Mouse (Mus musculus): Measurements from ENCODE around the gene Daxx. TPM values are rescaled to one million over a fixed set of nuclear protein-coding genes. Genes with fewer than 3 reads are reported as not detected.

Daxx gene
- polyA plus RNA-seq, 1 experiment: 1.4 TPM

DNA sequence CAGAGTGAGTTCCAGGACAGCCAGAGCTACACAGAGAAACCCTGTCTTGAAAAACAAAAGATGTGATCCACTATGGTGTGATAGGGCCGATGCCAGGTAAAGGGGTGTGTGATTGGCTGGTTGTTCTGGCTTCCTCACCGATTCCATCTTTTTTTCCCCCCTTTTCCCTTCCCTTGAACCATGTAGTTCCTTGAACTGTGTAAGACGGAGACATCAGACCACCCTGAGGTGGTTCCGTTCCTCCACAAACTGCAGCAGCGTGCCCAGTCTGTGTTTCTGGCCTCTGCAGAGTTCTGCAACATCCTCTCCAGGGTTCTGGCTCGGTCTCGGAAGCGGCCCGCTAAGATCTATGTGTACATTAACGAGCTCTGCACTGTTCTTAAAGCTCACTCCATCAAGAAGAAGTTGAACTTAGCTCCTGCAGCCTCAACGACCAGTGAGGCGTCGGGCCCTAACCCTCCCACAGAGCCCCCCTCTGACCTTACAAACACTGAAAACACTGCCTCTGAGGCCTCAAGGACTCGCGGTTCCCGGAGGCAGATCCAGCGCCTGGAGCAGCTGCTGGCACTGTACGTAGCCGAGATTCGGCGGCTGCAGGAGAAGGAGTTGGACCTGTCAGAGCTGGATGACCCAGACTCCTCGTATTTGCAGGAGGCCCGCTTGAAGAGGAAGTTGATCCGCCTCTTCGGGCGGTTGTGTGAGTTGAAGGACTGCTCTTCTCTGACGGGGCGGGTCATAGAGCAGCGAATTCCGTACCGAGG lies 2.0 kb downstream of the Daxx start:
- TF ChIP-seq TAL1 (IDR thresholded peaks at IDR 0.05; ENCODE audit: low read length) (no peak), GATA1 (IDR thresholded peaks at IDR 0.05; ENCODE audit: low read length) (no peak)
- Histone ChIP-seq H3K4me1 (ENCODE audit: control insufficient read depth) (peaks cover 74% of the 10 kb centered on the region), H3K4me3 (replicated peaks) (no peak overlapping the region)

DNA sequence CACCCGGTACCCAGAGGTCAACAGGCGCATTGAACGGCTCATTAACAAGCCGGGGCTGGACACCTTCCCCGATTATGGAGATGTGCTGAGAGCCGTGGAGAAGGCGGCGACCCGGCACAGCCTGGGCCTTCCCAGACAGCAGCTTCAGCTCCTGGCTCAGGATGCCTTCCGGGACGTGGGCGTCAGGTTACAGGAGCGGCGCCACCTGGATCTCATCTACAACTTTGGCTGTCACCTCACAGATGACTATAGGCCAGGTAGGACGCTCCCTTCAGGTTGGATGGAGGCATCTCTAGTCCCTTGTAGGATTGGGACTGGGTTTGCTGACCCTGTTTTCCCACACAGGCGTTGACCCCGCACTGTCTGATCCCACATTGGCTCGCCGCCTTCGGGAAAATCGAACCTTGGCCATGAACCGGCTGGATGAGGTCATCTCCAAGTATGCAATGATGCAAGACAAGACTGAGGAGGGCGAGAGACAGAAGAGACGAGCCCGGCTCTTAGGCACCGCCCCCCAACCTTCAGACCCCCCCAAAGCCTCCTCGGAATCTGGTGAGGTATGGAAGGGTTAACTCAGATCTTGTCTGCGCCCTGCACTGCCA lies 2.7 kb downstream of the Daxx start:
- Histone ChIP-seq H3K9me3 (ENCODE audit: control insufficient read depth, low read length) (peaks cover 18% of the 10 kb centered on the region), H3K4me3 (replicated peaks) (no peak overlapping the region), H3K27me3 (ENCODE audit: control insufficient read depth) (no peaks in the 10 kb centered on the region; the same call in 1 of the 2 replicates), H3K4me1 (ENCODE audit: control insufficient read depth) (peaks cover 77% of the 10 kb centered on the region), H3K36me3 (ENCODE audit: control insufficient read depth) (peaks cover 51% of the 10 kb centered on the region)
- no peak for TF ChIP-seq GATA1 (IDR thresholded peaks at IDR 0.05; ENCODE audit: low read length)
- no peak for TF ChIP-seq TAL1 (IDR thresholded peaks at IDR 0.05; ENCODE audit: low read length)

More for the DNA sequence above, 2.0 kb downstream of the Daxx start:
- peaks cover 48% of the 10 kb centered on the region for H3K36me3 ChIP-seq (ENCODE audit: control insufficient read depth)
- no peaks in the 10 kb centered on the region for H3K27me3 ChIP-seq (ENCODE audit: control insufficient read depth)
- H3K9me3 ChIP-seq (ENCODE audit: control insufficient read depth, low read length): peaks cover 13% of the 10 kb centered on the region

- H3K36me3 ChIP-seq (ENCODE audit: control insufficient read depth): peaks cover 65% of the 10 kb centered on the region
- TF ChIP-seq TAL1 (IDR thresholded peaks at IDR 0.05; ENCODE audit: low read length) (no peak), GATA1 (IDR thresholded peaks at IDR 0.05; ENCODE audit: low read length) (no peak)
- H3K9me3 ChIP-seq (ENCODE audit: control insufficient read depth, low read length): peaks cover 32% of the 10 kb centered on the region
- no peaks in the 10 kb centered on the region; the same call in 1 of the 2 replicates for H3K27me3 ChIP-seq (ENCODE audit: control insufficient read depth)
- H3K4me3 ChIP-seq (replicated peaks): no peak overlapping the region
- H3K4me1 ChIP-seq (ENCODE audit: control insufficient read depth): peaks cover 83% of the 10 kb centered on the region
Measured at GRCm38 (mm10) chr17:33913264-33913663, 4.0 kb downstream of the Daxx start.

GRCm38 (mm10) chr17:33913905-33914304 lies 4.7 kb downstream of the Daxx start:
- Histone ChIP-seq H3K4me1 (ENCODE audit: control insufficient read depth) (peaks cover 83% of the 10 kb centered on the region), H3K36me3 (ENCODE audit: control insufficient read depth) (peaks cover 71% of the 10 kb centered on the region), H3K27me3 (ENCODE audit: control insufficient read depth) (no peaks in the 10 kb centered on the region; the same call in 1 of the 2 replicates), H3K4me3 (replicated peaks) (no peak overlapping the region), H3K9me3 (ENCODE audit: control insufficient read depth, low read length) (peaks cover 38% of the 10 kb centered on the region)
- TF ChIP-seq GATA1 (IDR thresholded peaks at IDR 0.05; ENCODE audit: low read length): no peak

- no peaks in the 10 kb centered on the region; the same call in 1 of the 2 replicates for H3K27me3 ChIP-seq (ENCODE audit: control insufficient read depth)
- H3K9me3 ChIP-seq (ENCODE audit: control insufficient read depth, low read length): peaks cover 39% of the 10 kb centered on the region
- H3K4me1 ChIP-seq (ENCODE audit: control insufficient read depth): peaks cover 83% of the 10 kb centered on the region
- peak overlapping the region; percentile 78 for H3K4me3 ChIP-seq (replicated peaks)
- TF ChIP-seq GATA1 (IDR thresholded peaks at IDR 0.05; ENCODE audit: low read length): no peak
- no peak for TF ChIP-seq TAL1 (IDR thresholded peaks at IDR 0.05; ENCODE audit: low read length)
- peaks cover 71% of the 10 kb centered on the region for H3K36me3 ChIP-seq (ENCODE audit: control insufficient read depth)
Measured at GRCm38 (mm10) chr17:33914969-33915391, 5.8 kb downstream of the Daxx start.

DNA sequence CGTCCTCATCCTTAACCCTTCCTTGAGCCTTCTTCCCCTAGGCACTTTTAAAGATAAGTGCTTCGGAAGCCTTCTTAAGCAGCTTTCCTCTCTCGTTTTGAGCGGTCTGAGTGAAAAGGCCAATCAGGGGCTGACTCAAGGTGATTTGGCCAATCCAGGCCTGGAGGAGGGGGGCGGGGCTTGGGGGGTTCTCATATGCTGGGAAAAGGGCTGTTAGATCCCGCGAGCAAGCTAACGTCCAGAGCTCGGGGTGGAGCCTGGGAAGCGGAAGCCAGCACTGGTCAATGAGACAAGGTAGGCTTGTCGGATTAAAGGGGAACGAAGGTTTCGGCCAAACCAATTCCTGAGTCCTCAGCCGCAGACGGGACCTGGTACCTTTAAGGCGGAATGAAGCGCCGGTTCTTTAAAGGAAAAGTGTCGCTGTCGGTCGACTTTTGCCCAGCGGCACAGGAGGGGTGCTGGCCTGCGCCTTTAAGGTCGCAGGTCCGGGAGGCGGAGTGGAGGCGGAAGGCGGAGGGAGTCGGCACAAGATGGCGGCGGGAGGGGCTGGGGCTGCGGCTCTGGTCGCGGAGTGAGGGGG lies 6.5 kb downstream of the Daxx start, which contains the start of the genes Tapbp and Zbtb22:
Gene Tapbp (plus strand): TSS at position 229 of the 580 bp plus-strand sequence.
Gene Zbtb22 (plus strand): TSS at position 234 of the 580 bp plus-strand sequence.
- H3K27me3 ChIP-seq (ENCODE audit: control insufficient read depth): no peaks in the 10 kb centered on the region; the same call in 1 of the 2 replicates
- TF ChIP-seq TAL1 (IDR thresholded peaks at IDR 0.05; ENCODE audit: low read length) (no peak), GATA1 (IDR thresholded peaks at IDR 0.05; ENCODE audit: low read length) (no peak)
- H3K9me3 ChIP-seq (ENCODE audit: control insufficient read depth, low read length): peaks cover 39% of the 10 kb centered on the region
- H3K36me3 ChIP-seq (ENCODE audit: control insufficient read depth): peaks cover 66% of the 10 kb centered on the region
- H3K4me1 ChIP-seq (ENCODE audit: control insufficient read depth): peaks cover 84% of the 10 kb centered on the region
- peak within 1 kb of the TSS; percentile 78 for H3K4me3 ChIP-seq (replicated peaks)

GRCm38 (mm10) chr17:33916294-33916693 lies 7.1 kb downstream of the Daxx start:
- H3K36me3 ChIP-seq (ENCODE audit: control insufficient read depth): peaks cover 60% of the 10 kb centered on the region
- TF ChIP-seq TAL1 (IDR thresholded peaks at IDR 0.05; ENCODE audit: low read length): no peak
- no peak for TF ChIP-seq GATA1 (IDR thresholded peaks at IDR 0.05; ENCODE audit: low read length)
- H3K4me1 ChIP-seq (ENCODE audit: control insufficient read depth): peaks cover 85% of the 10 kb centered on the region
- peak overlapping the region; percentile 78 for H3K4me3 ChIP-seq (replicated peaks)
- no peaks in the 10 kb centered on the region; the same call in 1 of the 2 replicates for H3K27me3 ChIP-seq (ENCODE audit: control insufficient read depth)
- peaks cover 36% of the 10 kb centered on the region for H3K9me3 ChIP-seq (ENCODE audit: control insufficient read depth, low read length)

DNA sequence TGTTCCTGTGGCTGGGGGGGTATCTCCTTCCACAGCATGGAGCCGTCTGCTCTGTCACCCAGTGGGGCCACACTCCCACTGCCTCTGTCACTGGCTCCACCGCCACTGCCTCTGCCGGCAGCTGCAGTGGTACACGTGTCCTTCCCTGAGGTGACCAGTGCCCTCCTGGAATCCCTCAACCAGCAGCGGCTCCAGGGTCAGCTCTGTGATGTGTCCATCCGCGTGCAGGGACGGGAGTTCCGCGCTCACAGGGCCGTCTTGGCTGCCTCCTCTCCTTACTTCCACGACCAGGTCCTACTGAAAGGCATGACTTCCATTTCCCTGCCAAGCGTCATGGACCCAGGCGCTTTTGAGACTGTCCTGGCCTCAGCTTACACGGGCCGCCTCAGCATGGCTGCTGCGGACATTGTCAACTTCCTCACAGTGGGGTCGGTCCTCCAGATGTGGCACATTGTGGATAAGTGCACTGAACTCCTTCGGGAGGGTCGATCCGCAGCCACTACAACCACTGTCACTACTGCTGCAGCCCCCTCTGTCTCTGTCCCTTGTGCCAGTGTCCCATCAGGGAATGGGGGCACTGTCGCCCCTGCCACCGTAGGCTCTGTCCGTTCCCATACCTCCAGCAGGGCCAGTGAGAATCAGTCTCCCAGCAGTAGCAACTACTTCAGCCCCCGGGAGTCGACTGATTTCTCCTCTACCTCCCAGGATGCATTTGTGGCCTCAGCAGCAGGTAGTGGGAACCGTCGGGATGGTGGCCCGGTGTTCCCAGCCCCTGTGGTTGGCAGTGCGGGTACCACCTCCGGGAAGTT lies 7.8 kb downstream of the Daxx start:
- TF ChIP-seq GATA1 (IDR thresholded peaks at IDR 0.05; ENCODE audit: low read length) (no peak), TAL1 (IDR thresholded peaks at IDR 0.05; ENCODE audit: low read length) (no peak)
- H3K4me1 ChIP-seq (ENCODE audit: control insufficient read depth): peaks cover 86% of the 10 kb centered on the region

More for the DNA sequence above, 7.8 kb downstream of the Daxx start:
- H3K9me3 ChIP-seq (ENCODE audit: control insufficient read depth, low read length): peaks cover 28% of the 10 kb centered on the region
- H3K4me3 ChIP-seq (replicated peaks): peak overlapping the region; percentile 78
- H3K36me3 ChIP-seq (ENCODE audit: control insufficient read depth): peaks cover 55% of the 10 kb centered on the region
- no peaks in the 10 kb centered on the region; the same call in 1 of the 2 replicates for H3K27me3 ChIP-seq (ENCODE audit: control insufficient read depth)

All from erythroblast, embryonic 14.5 days (primary cell).